9 mouse cellular contexts compared by ENCODE assay signal in the genomic region with DNA sequence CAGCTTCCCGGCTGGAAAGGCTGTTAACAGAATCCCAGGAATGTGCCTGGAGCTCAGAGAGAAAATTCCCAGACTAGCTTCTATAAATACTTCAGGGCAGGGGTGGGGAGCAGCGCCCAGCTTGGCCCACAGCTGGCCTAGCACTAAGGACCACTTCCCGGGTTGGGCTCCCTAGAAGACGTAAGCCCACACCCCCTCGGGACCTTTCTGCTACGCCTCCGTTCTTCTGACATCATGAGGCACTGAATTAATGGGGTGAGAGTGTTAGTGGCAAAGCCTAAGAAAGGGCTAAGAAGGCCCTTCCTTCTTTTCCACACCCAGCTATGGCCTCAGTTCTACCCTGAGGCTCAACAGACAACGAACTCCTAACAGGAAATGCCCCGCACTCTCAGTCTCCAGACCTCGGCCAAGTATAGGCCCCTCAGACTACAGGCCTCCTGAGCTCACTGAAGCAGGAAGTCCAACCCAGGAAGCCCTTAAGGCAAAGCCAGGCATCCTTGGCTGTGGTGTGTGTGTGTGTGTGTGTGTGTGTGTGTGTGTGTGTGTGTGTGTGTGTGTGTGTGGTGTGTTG. TPM values are rescaled to one million over a fixed set of nuclear protein-coding genes. Genes with fewer than 3 reads are reported as not detected.
DNase-seq lines count a peak whose midpoint lies in the region; ATAC-seq and TF ChIP-seq lines count a peak whose summit lies in the region.
"Had no signal": no experiment of that assay in that cellular context is flagged by ENCODE, and none has a peak within 500 bp of the region (broad histone marks: within the 10 kb centered on the region; RNA-seq: fewer than 3 reads in every experiment).

No protein-coding gene starts in this region.

- no peak overlapping the region for H3K9ac ChIP-seq in heart, embryonic 12.5 days
- no peak overlapping the region for H3K9ac ChIP-seq in liver, embryonic 11.5 days (ENCODE audit: low read depth, low read length)

- no peak for TF ChIP-seq CTCF in spleen, adult 2 months (IDR thresholded peaks at IDR 0.05; ENCODE audit: extremely low read depth, insufficient read depth, insufficient read length, insufficient replicate concordance)

- H3K9me3 ChIP-seq in heart, embryonic 12.5 days (replicated peaks): peaks cover 4% of the 10 kb centered on the region; the same call in 1 of the 2 replicates
- H3K9me3 ChIP-seq in liver, embryonic 11.5 days (ENCODE audit: control insufficient read depth, low read length): no peaks in the 10 kb centered on the region

- H3K36me3 ChIP-seq in spleen, adult 2 months (ENCODE audit: control insufficient read depth, insufficient read depth, low read length): peaks cover 12% of the 10 kb centered on the region
- H3K36me3 ChIP-seq in heart, embryonic 12.5 days: no peaks in the 10 kb centered on the region
- H3K36me3 ChIP-seq in liver, embryonic 11.5 days (ENCODE audit: control insufficient read depth, insufficient read depth, low read length): no peaks in the 10 kb centered on the region

- DNase-seq in spleen, adult 2 months (ENCODE audit: low read depth in 1 of 2, low spot score in 2 of 2): peak in 1 of 2 experiments; percentile 34
- DNase-seq in spleen, postnatal 4 days (ENCODE audit: low spot score in 2 of 2): no peak
- DNase-seq in liver, embryonic 11.5 days (ENCODE audit: low spot score): no peak
- DNase-seq in yolk sac, embryonic 10.5 days (ENCODE audit: low spot score): peak; percentile 64
- no peak for DNase-seq in gastrocnemius, postnatal 10 days
- no peak for DNase-seq in urinary bladder, postnatal 25 days (ENCODE audit: low spot score)
- DNase-seq: adrenal gland, postnatal 36 days had no signal

- H3K27ac ChIP-seq in spleen, adult 2 months (ENCODE audit: insufficient read depth, low read length): peak overlapping the region; percentile 20; the same call in 1 of the 2 replicates
- H3K27ac ChIP-seq in heart, embryonic 12.5 days (ENCODE audit: poor library complexity, severe bottlenecking): peak overlapping the region; percentile 64
- H3K27ac ChIP-seq in liver, embryonic 11.5 days (ENCODE audit: low read depth, low read length): peak overlapping the region; percentile 59; the same call in 1 of the 2 replicates

- peaks cover 27% of the 10 kb centered on the region for H3K4me1 ChIP-seq in spleen, adult 2 months (ENCODE audit: control insufficient read depth, insufficient read depth, insufficient read length)
- peaks cover 49% of the 10 kb centered on the region for H3K4me1 ChIP-seq in heart, embryonic 12.5 days (replicated peaks)
- H3K4me1 ChIP-seq in liver, embryonic 11.5 days (replicated peaks; ENCODE audit: control insufficient read depth, insufficient read depth, low read length): peaks cover 27% of the 10 kb centered on the region

- WGBS in spleen, adult 2 months: 36% methylated on average over 10 of the region's 10 CpGs
- 23% methylated on average over 10 of the region's 10 CpGs for WGBS in heart, embryonic 12.5 days
- 39% methylated on average over 10 of the region's 10 CpGs for WGBS in liver, embryonic 11.5 days

- no peaks in the 10 kb centered on the region for H3K27me3 ChIP-seq in spleen, adult 2 months (ENCODE audit: control insufficient read depth, insufficient read depth, low read length)
- H3K27me3 ChIP-seq in heart, embryonic 12.5 days (replicated peaks): no peaks in the 10 kb centered on the region
- no peaks in the 10 kb centered on the region for H3K27me3 ChIP-seq in liver, embryonic 11.5 days (replicated peaks; ENCODE audit: control insufficient read depth, insufficient read depth, low read length)

- no peak overlapping the region for H3K4me2 ChIP-seq in heart, embryonic 12.5 days
- H3K4me2 ChIP-seq in liver, embryonic 11.5 days: no peak overlapping the region

- no peak for TF ChIP-seq POLR2A in spleen, adult 2 months (IDR thresholded peaks at IDR 0.05; ENCODE audit: low read depth, low read length)

- peak; percentile 63 for ATAC-seq in heart, embryonic 12.5 days (ENCODE audit: insufficient number of reproducible peaks, low FRiP score)
- ATAC-seq in liver, embryonic 11.5 days (replicated peaks; ENCODE audit: low FRiP score): 0 out of 2 replicates have a peak, but pooled peaks have one; percentile 18

- no peak overlapping the region for H3K4me3 ChIP-seq in spleen, adult 2 months (ENCODE audit: extremely low read depth, insufficient read depth, insufficient read length)
- H3K4me3 ChIP-seq in heart, embryonic 12.5 days: no peak overlapping the region
- H3K4me3 ChIP-seq in liver, embryonic 11.5 days (ENCODE audit: low read depth, low read length): no peak overlapping the region

RNA-seq across cellular contexts. Expression of gene Stpg4, which starts 51.5 kb away (rescaled TPM):
- 0.21 TPM in 1 of 2 replicates, not detected in the other for polyA plus RNA-seq in spleen, adult 2 months (2012; rRNA removed)
- polyA plus RNA-seq in heart, embryonic 12.5 days (2016; fragmentation: Nextera tagmentation; extraction: Ambion mirVana): not detected in 2 replicates
- polyA plus RNA-seq in liver, embryonic 11.5 days (2014; fragmentation: Nextera tagmentation; extraction: Ambion mirVana): not detected in 2 replicates
- not detected for total RNA-seq in gastrocnemius, postnatal 10 days (2021)
- total RNA-seq: adrenal gland, postnatal 36 days; heart, postnatal 36 days had no signal
